Mouse (Mus musculus): ENCODE measurements at regions not wholly inside any gene's neighbourhood (a gene's known extent, or its start where the extent isn't known, plus 50 kb on each side); places are given as distances from the start of the nearest gene placed in this dataset.

DNA sequence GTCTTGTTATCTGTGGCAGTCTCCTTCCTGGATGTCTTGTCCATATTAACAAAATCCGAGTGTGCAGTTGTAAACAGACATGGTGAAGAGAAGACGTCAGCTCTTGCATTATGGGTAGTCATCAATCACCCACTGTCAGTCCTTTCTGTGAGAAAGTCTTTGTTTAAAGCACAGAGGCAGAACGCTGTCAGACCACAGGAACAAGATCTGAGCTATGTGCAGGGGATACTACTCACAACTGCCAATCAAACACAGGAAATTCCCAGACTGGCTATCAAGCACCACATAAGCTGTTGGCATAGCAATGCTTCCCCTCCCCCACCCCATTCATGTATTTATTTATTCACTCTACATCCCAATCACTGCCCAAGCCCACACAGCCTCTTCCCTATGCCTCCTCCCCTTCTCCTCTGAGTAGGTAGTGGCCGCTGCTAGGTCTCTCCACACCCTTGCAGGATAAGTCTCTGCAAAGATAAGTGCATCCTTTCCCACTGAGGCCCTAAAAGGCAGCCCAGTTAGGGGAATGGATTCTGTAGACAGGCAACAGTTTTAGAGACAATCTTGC lies 88.8 kb downstream of the Etaa1 start:
- DNase-seq (ENCODE audit: extremely low spot score in 1 of 2, low spot score in 1 of 2) = no peak

DNA sequence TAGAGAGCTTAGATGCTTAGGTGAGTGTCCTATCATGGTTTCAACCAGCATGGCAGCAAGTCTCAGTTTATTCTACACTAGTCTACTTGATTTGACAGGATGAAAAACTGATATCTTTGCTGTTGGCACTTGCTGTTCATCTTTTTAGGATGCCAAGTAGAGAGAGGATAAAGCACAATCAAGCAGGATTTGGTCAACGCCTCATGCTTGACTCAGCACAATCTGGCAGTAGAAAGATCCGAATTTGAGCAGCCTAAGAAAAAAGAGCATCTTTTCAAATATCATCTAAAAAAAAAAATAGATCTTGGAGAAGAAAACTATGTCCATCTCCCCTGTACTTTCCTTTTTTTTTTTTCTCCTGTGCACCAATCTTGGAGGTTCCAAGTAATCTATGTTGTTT lies 83.0 kb downstream of the Etaa1 start:
- no peak for DNase-seq (ENCODE audit: extremely low spot score in 1 of 2, low spot score in 1 of 2)

DNA sequence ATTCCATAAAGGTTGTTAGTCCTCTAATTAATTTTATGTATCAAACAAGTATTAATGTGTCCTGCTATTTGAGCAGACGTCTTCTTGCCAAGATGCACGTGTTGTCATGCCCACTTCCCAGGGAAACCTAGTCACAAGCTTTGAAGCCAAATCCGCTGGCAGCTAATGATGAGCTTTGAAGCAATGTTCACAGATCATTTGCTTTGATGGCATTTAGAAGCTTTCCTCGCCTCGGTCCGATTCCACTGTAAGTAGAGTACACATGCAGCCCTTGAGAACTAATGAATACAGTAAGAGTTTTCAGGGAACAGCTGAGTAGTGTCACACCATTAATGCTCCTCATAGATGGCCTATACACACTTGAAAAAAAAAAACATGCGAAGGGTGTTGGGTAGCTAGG lies 81.8 kb downstream of the Etaa1 start:
- DNase-seq (ENCODE audit: extremely low spot score in 1 of 2, low spot score in 1 of 2) = no peak

DNA sequence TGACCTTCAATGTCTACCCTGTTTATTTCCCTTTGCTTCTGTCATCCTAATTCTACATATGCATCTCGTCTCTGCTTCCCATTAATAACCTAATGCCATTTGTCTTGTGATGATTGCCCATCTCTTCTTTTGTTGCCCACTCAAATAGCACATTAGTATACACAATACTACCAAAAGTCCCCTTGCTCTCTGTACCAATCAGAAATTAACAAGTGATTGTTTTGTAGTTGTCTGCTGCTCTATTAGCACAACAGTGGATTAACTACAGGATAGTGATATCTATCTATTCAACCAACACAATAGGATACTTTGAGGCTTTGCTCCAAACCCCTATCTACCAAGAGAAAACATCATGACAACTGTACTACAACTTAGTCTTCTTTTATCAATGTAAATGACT lies 70.4 kb downstream of the Etaa1 start:
- DNase-seq (ENCODE audit: extremely low spot score in 1 of 2, low spot score in 1 of 2) = no peak
